Mouse (Mus musculus) bone marrow, adult 2 months (tissue): ENCODE measurements around the gene Macf1.

Experiments
- CTCF ChIP-seq: fragments of 200-500 bp; IDR thresholded peaks from 2 replicates; pipeline ENCODE4 v1.5.1; 2011; ENCODE audit warnings: low read length, control low read depth; ENCODE audit not compliant: control insufficient read depth, insufficient read depth
- POLR2A ChIP-seq: fragments of 200-500 bp; IDR thresholded peaks from 2 replicates; pipeline ENCODE4 v1.6.1; 2011; ENCODE audit warnings: low read depth, mild to moderate bottlenecking, control low read depth, low read length, borderline replicate concordance; ENCODE audit not compliant: control insufficient read depth

- TF ChIP-seq POLR2A = no peak
- no peak for TF ChIP-seq CTCF
Observed at GRCm38 (mm10) chr4:123625332-123626072, 58.7 kb downstream of the Macf1 start.
